Mouse (Mus musculus) embryonic facial prominence, embryonic 10.5 days (tissue): ENCODE data around the gene Nos1. TPM values are rescaled to one million over a fixed set of nuclear protein-coding genes. Genes with fewer than 3 reads are reported as not detected.

ENCODE experiments used
- DNase-seq: peaks from one replicate; pipeline ENCODE4 v3.0.0-alpha.2; 2017; ENCODE audit warnings: low spot score
- H3K27ac ChIP-seq: fragments of 300-500 bp; sonication (generic); replicated peaks from 2 replicates; pipeline ENCODE4 v1.5.1; 2016; ENCODE audit warnings: mild to moderate bottlenecking
- H3K27me3 ChIP-seq: fragments of 300-500 bp; sonication (generic); replicated peaks from 2 replicates; pipeline ENCODE4 v1.6.1; 2016; ENCODE audit warnings: low read depth, mild to moderate bottlenecking; ENCODE audit not compliant: poor library complexity, severe bottlenecking
- H3K36me3 ChIP-seq: fragments of 300-500 bp; sonication (generic); replicated peaks from 2 replicates; pipeline ENCODE4 v1.6.1; 2016; ENCODE audit warnings: mild to moderate bottlenecking, moderate library complexity
- H3K4me1 ChIP-seq: fragments of 300-500 bp; sonication (generic); 2 replicates; pipeline ENCODE4 v1.6.1; 2016
- H3K4me3 ChIP-seq: fragments of 300-500 bp; sonication (generic); 2 replicates; pipeline ENCODE4 v1.5.1; 2016; ENCODE audit warnings: mild to moderate bottlenecking, moderate library complexity
- H3K9me3 ChIP-seq: fragments of 300-500 bp; sonication (generic); 2 replicates; pipeline ENCODE4 v1.6.1; 2016; ENCODE audit warnings: mild to moderate bottlenecking
- WGBS: fragments of 180-500 bp; shearing (Covaris S2); methylation state at CpG from one replicate; pipeline ENCODE4 v1.1.7; 2016; 5-methylcytosine and 5-hydroxymethylcytosine counted together
- polyA plus RNA-seq: library from polyadenylated mRNA; unstranded; fragments of >200 nt; fragmentation: Nextera tagmentation; extraction: Ambion mirVana; gene quantifications from 2 replicates; pipeline ENCODE4 v1.2.1, GENCODE M21; 2016

Gene Nos1
- polyA plus RNA-seq, 1 experiment from 2014 or later = 0.32 TPM

- Histone ChIP-seq H3K9me3 (no peaks in the 10 kb centered on the region), H3K27ac (no peak overlapping the region), H3K4me3 (no peak overlapping the region), H3K27me3 (peaks cover 89% of the 10 kb centered on the region), H3K36me3 (no peaks in the 10 kb centered on the region), H3K4me1 (peaks cover 28% of the 10 kb centered on the region)
- 30% methylated on average over 5 of the region's 5 CpGs for WGBS
- DNase-seq = no peak
These were observed 60.2 kb downstream of the Nos1 start for GRCm38 (mm10) chr5:117840988-117841387.

DNA sequence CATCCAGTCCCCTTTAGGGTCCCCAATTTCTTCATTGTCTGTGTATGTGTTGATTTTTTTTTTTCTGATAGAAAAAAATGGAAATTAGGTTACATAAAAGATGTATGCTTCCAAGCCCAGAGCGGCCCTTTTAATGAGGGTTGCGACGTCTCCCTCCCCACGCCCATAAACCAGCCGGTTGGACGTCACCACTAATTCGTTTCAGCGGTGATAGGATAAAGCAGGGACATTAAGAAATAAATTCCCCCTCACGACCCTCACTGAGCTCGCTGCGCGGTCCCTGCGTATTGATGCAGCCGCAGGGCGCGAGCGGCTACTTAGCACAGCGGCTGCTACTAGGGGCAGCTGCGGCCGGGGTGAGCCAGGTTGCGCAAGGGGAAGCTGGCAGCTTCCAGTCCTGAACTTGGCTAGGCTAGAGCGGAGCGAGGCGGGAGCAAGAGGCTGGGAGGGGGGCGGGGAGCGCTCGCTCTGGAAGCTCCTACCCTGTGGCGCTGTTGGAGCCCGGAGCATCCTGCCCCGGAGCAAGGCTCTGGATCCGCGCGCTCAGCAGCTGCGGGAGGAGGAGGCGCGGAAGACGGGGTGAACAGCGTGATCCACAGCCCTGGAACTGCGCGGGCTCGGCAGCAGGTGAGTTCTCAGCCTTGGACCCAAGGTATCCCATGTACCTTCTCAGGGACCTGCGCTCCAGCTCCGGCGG lies 61.0 kb downstream of the Nos1 start:
- Histone ChIP-seq H3K27me3 (peaks cover 94% of the 10 kb centered on the region), H3K9me3 (no peaks in the 10 kb centered on the region), H3K4me3 (peak overlapping the region; percentile 35), H3K4me1 (peaks cover 28% of the 10 kb centered on the region), H3K27ac (no peak overlapping the region), H3K36me3 (no peaks in the 10 kb centered on the region)
- peak; percentile 54 for DNase-seq
- WGBS = 1% methylated on average over 44 of the region's 44 CpGs

DNA sequence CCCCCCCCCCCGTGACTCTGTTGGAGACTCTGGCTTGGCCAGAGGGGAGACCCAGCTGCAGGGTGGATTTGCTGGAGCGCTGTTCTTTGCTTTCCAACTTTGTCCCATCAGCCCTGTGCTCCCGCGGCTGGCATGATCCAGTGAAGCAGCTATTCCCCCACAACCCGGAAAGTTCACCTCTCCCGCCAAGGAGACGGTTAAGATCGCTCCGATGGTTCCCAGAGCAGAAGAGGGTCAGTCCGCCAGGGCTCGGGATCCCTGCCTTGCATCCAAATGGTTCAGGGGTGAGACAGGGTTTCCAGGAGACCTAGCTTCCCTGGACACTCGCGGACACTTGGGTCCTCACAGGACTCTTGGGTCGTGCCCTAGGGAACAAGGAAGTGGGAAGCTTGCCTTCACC lies 61.9 kb downstream of the Nos1 start:
- no peak overlapping the region for H3K4me3 ChIP-seq
- 2% methylated on average over 14 of the region's 14 CpGs for WGBS

DNA sequence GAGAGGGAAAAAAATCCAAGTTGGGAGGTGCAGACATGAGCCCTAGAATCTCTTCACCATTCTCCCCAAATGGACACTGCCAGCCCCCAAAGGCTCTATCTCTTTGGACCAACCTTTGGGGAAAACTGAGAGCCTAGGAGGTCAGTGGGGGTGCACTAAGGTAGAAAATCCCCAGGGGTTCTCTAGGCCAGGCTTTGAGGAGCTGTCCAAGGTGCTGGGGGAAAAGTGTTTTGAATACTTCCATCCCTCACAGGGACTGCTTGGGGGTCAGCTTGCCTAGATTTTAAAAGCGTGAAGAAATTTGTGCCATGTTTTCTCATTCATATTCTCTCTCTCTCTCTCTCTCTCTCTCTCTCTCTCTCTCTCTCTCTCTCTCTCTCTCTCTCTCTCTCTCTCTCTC lies 63.8 kb downstream of the Nos1 start:
- Histone ChIP-seq H3K36me3 (no peaks in the 10 kb centered on the region), H3K9me3 (no peaks in the 10 kb centered on the region), H3K4me3 (no peak overlapping the region), H3K27me3 (peaks cover 69% of the 10 kb centered on the region), H3K4me1 (peaks cover 19% of the 10 kb centered on the region), H3K27ac (no peak overlapping the region)
- DNase-seq = peak; percentile 58
- 13% methylated on average over 1 of the region's 1 CpGs for WGBS

More for the DNA sequence above, 61.9 kb downstream of the Nos1 start:
- Histone ChIP-seq H3K9me3 (no peaks in the 10 kb centered on the region), H3K36me3 (no peaks in the 10 kb centered on the region), H3K27ac (no peak overlapping the region), H3K27me3 (peaks cover 88% of the 10 kb centered on the region), H3K4me1 (peaks cover 21% of the 10 kb centered on the region)
- DNase-seq = no peak

DNA sequence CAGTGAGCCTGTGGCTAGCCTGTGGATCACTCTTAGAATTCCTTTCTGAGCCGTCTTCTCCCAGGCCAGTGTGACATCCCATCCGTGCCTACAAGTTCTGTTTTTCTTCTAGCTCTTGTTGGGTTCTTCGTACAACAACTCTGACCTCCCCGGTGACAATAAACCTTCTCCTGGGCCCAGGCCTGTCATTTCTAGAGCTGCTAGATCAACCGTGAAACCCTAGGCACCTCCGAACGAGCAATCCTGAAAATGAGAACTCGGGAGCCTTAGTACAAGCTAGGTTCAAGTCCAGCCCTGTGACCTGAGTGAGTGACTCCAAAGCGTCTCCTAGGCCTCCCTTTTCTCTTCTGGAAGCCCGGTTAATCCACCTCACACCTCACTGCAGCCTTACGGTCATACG lies 69.6 kb downstream of the Nos1 start:
- WGBS = 82% methylated on average over 12 of the region's 12 CpGs
- H3K27ac ChIP-seq = no peak overlapping the region
- no peak overlapping the region for H3K4me3 ChIP-seq

GRCm38 (mm10) chr5:117853741-117854140 lies 72.9 kb downstream of the Nos1 start:
- H3K27ac ChIP-seq = no peak overlapping the region
- H3K36me3 ChIP-seq = no peaks in the 10 kb centered on the region
- no peaks in the 10 kb centered on the region; the same call in 1 of the 2 replicates for H3K4me1 ChIP-seq
- no peak for DNase-seq
- no peak overlapping the region for H3K4me3 ChIP-seq
- WGBS = 77% methylated on average over 10 of the region's 10 CpGs
- peaks cover 21% of the 10 kb centered on the region; the same call in 1 of the 2 replicates for H3K27me3 ChIP-seq
- H3K9me3 ChIP-seq = no peaks in the 10 kb centered on the region

More for the DNA sequence above, 69.6 kb downstream of the Nos1 start:
- Histone ChIP-seq H3K4me1 (no peaks in the 10 kb centered on the region; the same call in 1 of the 2 replicates), H3K27me3 (peaks cover 31% of the 10 kb centered on the region), H3K36me3 (no peaks in the 10 kb centered on the region), H3K9me3 (no peaks in the 10 kb centered on the region)
- DNase-seq = no peak

GRCm38 (mm10) chr5:117864588-117865300 lies 83.9 kb downstream of the Nos1 start:
- WGBS = 13% methylated on average over 13 of the region's 13 CpGs
- Histone ChIP-seq H3K27me3 (peaks cover 47% of the 10 kb centered on the region), H3K4me3 (no peak overlapping the region), H3K27ac (peak overlapping the region; percentile 48; the same call in 1 of the 2 replicates), H3K9me3 (0 out of 2 replicates have a peak, but pooled peaks cover 3% of the 10 kb centered on the region), H3K4me1 (peaks cover 29% of the 10 kb centered on the region), H3K36me3 (no peaks in the 10 kb centered on the region)
- peak; percentile 22 for DNase-seq

DNA sequence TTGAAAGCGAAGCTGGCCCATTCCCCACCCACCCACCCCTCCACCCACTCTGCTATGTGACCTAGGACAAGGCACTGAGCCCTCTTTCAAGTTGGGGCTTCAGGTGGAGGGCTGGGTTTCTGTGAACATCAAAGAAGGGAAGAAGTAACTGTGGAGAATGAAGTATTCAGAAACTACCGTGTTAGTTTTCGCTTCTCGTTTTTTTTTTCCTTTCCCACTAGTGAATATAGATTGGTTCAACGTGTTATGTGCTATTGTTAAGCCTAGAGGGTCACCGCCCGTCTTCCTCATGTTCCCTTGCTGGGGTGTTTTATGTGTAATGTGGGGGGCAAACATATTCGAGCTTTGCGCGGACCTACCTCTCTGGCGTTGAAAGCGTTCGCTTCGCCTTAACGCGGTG lies 85.0 kb downstream of the Nos1 start:
- no peak for DNase-seq
- WGBS = 67% methylated on average over 16 of the region's 16 CpGs
- peaks cover 17% of the 10 kb centered on the region for H3K4me1 ChIP-seq

DNA sequence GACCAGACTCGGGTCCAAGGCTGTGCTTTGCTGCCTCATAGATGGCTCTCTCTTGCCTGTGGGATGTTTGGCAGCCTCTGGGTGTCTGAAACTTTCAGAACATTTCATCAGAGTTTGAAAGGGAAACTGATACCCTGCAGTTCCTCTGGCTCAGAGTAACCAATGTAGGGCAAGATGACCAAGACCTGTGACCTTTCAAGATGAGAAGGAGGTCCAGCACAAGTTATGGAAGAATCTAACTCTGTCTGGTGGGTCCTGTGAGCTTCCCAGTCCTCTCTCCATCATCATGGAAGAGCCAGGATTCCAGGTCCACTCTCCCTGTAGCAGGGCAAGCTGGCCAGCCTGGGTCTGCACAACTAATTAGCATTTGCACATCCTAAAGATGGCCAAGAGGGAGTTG lies 90.8 kb downstream of the Nos1 start:
- Histone ChIP-seq H3K27me3 (peaks cover 9% of the 10 kb centered on the region), H3K36me3 (no peaks in the 10 kb centered on the region), H3K4me1 (peaks cover 4% of the 10 kb centered on the region; the same call in 1 of the 2 replicates), H3K9me3 (0 out of 2 replicates have a peak, but pooled peaks cover 3% of the 10 kb centered on the region), H3K4me3 (no peak overlapping the region), H3K27ac (no peak overlapping the region)
- 71% methylated on average over 1 of the region's 1 CpGs for WGBS
- no peak for DNase-seq

More for the DNA sequence above, 85.0 kb downstream of the Nos1 start:
- no peak overlapping the region for H3K4me3 ChIP-seq
- no peak overlapping the region for H3K27ac ChIP-seq
- H3K9me3 ChIP-seq = 0 out of 2 replicates have a peak, but pooled peaks cover 3% of the 10 kb centered on the region
- H3K27me3 ChIP-seq = peaks cover 47% of the 10 kb centered on the region
- H3K36me3 ChIP-seq = no peaks in the 10 kb centered on the region

GRCm38 (mm10) chr5:117873807-117874206 lies 93.0 kb downstream of the Nos1 start:
- H3K4me1 ChIP-seq = peaks cover 4% of the 10 kb centered on the region; the same call in 1 of the 2 replicates
- no peaks in the 10 kb centered on the region for H3K9me3 ChIP-seq
- DNase-seq = no peak
- no peak overlapping the region for H3K27ac ChIP-seq
- H3K4me3 ChIP-seq = no peak overlapping the region
- no peaks in the 10 kb centered on the region for H3K27me3 ChIP-seq
- no peaks in the 10 kb centered on the region for H3K36me3 ChIP-seq
- WGBS = 90% methylated on average over 8 of the region's 8 CpGs

GRCm38 (mm10) chr5:117874236-117874635 lies 93.4 kb downstream of the Nos1 start:
- 91% methylated on average over 7 of the region's 7 CpGs for WGBS
- no peak overlapping the region for H3K4me3 ChIP-seq

DNA sequence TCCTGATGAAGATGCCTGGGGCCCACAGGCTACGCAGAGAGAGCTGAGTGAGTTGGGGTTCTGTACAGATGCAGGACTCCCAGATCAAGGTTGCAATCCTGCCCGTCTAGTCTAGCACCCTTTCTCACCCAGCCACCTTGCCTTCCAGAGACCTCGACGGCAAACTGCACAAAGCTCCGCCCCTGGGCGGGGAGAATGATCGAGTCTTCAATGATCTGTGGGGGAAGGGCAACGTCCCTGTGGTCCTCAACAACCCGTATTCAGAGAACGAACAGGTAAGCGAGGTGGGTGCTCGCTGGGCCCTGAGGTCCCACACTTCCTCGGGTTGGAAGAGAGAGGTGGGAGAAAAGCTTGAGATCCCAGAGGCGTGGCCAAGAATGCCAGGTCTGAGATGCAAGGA lies 98.3 kb downstream of the Nos1 start:
- Histone ChIP-seq H3K27me3 (no peaks in the 10 kb centered on the region), H3K4me3 (no peak overlapping the region), H3K4me1 (no peaks in the 10 kb centered on the region), H3K27ac (no peak overlapping the region), H3K36me3 (no peaks in the 10 kb centered on the region), H3K9me3 (no peaks in the 10 kb centered on the region; the same call in 1 of the 2 replicates)
- no peak for DNase-seq
- WGBS = 42% methylated on average over 14 of the region's 14 CpGs

More at GRCm38 (mm10) chr5:117874236-117874635, 93.4 kb downstream of the Nos1 start:
- Histone ChIP-seq H3K9me3 (no peaks in the 10 kb centered on the region), H3K27ac (no peak overlapping the region), H3K36me3 (no peaks in the 10 kb centered on the region), H3K27me3 (no peaks in the 10 kb centered on the region), H3K4me1 (peaks cover 4% of the 10 kb centered on the region; the same call in 1 of the 2 replicates)
- DNase-seq = no peak
